Mouse (Mus musculus) embryo, embryonic 10.5 days (tissue): ENCODE data around the gene Lepr.
"Not testable (repeated sequence)": the region's sequence is repeated elsewhere in the genome, so short reads cannot be mapped to it uniquely, and the experiment has no call there.

Experiments used
- DNase-seq: peaks from one replicate; pipeline ENCODE4 v3.0.0-alpha.2; 2015; ENCODE audit warnings: low spot score

The Lepr gene

GRCm38 (mm10) chr4:101718991-101719580 lies 1.9 kb downstream of the Lepr start:
- DNase-seq, result peak; percentile 26

- no peak for DNase-seq
These were observed 4.5 kb downstream of the Lepr start for GRCm38 (mm10) chr4:101721705-101722104.

- DNase-seq, result no peak
These were observed 24.8 kb downstream of the Lepr start for GRCm38 (mm10) chr4:101741973-101742372.

GRCm38 (mm10) chr4:101745534-101745933 lies 28.3 kb downstream of the Lepr start:
- no peak for DNase-seq

GRCm38 (mm10) chr4:101760490-101760889 lies 43.3 kb downstream of the Lepr start:
- no peak for DNase-seq

GRCm38 (mm10) chr4:101843923-101844322 lies 126.7 kb downstream of the Lepr start, which contains the start of gene B020004J07Rik:
Gene B020004J07Rik, minus strand, starts transcription at chr4:101844023.
- not testable (repeated sequence) for DNase-seq

GRCm38 (mm10) chr4:101850908-101851307 lies 133.7 kb downstream of the Lepr start:
- no peak for DNase-seq

GRCm38 (mm10) chr4:101860873-101861272 lies 143.7 kb downstream of the Lepr start:
- peak; percentile 64 for DNase-seq

- DNase-seq, result no peak
These were observed 145.1 kb downstream of the Lepr start for GRCm38 (mm10) chr4:101862289-101862688.
